Mouse (Mus musculus): ENCODE results near the gene Sdccag8.

Sdccag8 gene

DNA sequence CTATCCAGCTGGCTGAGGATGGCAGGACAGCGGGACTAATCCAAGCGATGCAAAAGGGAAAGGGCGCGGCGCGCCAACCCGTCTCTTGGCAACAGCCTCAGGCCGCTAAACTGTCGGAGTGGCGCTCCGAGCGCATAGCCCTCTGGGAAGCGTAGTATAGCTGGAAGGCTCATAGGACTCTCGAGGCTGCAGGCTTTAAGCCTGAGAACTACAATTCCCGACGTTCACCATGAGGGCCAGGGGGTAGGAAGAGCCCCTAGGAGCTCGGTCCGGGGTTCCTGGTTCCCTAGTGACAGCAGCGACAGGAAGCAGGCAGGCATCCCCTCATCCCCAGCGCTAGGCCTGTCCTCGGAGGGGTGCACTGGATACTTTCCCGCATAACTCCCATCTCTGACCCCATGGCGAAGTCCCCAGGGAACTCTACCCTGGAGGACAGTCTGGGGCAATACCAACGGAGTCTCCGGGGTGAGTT lies at the start of gene Sdccag8:
Gene Sdccag8 (plus strand): TSS at position 70 of the 472 bp plus-strand sequence.
- peak; percentile 97 for DNase-seq (ENCODE audit: low spot score)

DNA sequence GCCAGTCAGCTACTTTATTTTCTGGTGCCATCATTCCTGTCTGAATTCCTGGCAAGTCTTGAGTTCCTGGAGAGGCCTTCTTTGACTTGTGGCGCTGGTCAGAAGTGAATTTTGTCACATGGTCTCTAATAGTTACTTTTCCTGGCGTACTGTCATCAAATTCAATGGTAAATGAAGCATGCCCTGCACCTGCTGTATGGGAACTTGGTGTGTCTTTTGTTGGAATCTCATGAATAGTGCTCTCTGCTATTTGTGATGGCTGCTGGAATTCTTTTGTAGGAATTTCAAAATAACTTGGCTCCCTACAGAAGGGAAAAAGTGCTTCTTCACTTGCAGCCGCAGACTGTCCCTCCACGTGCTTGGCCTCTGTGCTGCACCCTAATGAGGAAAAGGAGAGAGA lies 39.9 kb upstream of the Sdccag8 start:
- no peak for DNase-seq (ENCODE audit: low spot score)

DNA sequence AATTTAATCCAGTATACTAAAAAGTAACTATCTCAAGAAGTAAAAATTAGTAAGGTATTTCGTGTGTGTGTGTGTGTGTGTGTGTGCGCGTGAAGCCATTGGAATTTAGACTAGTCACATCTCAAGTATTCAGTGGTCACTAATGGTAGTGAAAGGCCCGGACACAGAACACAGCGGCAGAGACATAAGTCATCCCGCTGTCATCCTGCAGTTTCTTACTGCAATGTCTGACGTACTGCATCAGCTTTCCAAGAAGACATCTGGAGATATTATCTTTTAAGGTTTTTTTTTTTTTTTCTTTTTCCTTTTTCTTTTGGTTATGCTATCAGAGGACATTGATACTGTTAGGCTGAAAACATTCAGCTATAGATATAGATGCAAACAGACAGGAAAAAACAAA lies 25.1 kb upstream of the Sdccag8 start:
- DNase-seq (ENCODE audit: low spot score): no peak

DNA sequence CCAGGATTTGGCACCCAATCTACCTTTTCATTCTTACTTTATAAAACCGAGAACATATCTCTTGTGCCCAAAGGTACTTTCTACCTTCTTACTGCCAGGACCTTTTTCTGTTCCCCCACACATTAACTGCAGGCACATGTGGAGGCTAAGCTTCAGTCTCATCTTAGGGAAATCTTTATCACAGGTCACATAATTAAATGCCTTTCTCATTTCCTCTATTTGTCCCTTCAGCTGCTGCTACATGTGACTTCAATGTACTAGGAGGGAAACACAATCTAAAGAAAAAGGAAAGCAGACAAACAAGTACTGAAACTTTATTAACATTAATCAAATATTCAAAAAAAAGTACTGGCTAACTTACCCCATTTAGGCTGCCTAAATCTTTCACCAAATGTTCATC lies 22.3 kb upstream of the Sdccag8 start:
- DNase-seq (ENCODE audit: low spot score): no peak

- no peak for DNase-seq (ENCODE audit: low spot score)
Observed at GRCm38 (mm10) chr1:176798673-176799072, 15.8 kb upstream of the Sdccag8 start.

GRCm38 (mm10) chr1:176800728-176801365 lies 13.6 kb upstream of the Sdccag8 start:
- peak; percentile 71 for DNase-seq (ENCODE audit: low spot score)

DNA sequence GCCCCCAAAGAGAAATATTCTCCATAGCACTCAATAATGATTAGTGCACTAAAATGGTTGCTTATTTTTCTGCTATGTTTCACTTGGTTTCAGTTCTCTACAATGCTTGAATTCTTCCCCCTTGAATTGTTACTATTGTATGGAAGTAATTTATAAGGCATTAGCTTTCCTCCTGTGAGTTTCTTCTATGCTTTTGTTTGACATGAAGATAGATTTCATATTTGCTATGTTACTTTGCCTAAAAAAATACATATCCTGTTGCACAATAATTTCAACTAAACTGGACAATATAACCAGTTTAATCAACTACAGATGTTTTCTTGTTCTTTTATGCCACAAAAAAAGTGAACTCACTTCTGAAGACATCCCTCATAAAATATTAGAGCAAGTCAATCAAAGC lies 4.3 kb upstream of the Sdccag8 start:
- DNase-seq (ENCODE audit: low spot score): no peak

GRCm38 (mm10) chr1:176811892-176812291 lies 2.6 kb upstream of the Sdccag8 start:
- no peak for DNase-seq (ENCODE audit: low spot score)

DNA sequence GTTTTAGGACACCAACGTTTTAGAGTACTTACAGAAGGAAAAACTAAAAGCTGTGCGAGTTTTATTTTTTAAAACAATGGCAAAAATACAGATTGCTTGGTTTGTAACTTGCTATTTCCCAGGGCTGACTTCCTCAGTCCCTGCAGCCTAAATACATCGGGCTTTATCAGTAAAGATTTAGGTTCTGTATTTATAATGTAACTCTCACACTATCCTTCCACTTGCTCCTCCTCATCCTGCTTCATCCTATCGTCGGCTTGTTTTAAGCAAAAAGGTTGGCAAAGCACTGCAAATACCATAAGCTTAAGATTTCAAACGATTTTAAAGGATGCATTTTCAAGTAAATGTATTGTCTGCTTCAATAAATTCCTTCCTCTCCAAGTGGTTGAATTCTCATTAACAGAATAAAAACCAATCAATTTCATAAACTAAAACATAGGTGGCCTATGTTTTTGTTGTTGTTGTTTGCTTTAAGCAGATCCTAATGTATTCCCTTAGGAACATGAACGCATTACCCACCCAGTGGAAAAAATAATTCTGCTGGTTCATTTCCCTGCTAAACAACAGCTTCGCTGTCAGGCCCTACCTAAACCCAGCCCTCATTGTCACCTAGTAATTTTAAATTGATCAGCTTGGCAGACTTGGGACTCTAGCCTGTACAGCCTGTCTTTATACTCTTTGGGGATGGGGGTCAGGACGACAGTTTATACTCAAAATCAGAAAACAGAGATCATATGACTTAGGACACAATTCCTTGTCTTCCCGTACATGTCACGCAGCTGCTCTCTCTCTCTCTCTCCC lies 1.8 kb upstream of the Sdccag8 start:
- DNase-seq (ENCODE audit: low spot score): no peak

GRCm38 (mm10) chr1:176813292-176814035 lies 996 bp upstream of the Sdccag8 start:
- peak; percentile 55 for DNase-seq (ENCODE audit: low spot score)

- DNase-seq (ENCODE audit: low spot score): peak; percentile 95
Observed at GRCm38 (mm10) chr1:176814036-176814420, 432 bp upstream of the Sdccag8 start, which contains the start of gene Cep170. Gene Cep170, minus strand, starts transcription at chr1:176814067.

- no peak for DNase-seq (ENCODE audit: low spot score)
Observed at GRCm38 (mm10) chr1:176816728-176817127, 2.3 kb downstream of the Sdccag8 start.

DNA sequence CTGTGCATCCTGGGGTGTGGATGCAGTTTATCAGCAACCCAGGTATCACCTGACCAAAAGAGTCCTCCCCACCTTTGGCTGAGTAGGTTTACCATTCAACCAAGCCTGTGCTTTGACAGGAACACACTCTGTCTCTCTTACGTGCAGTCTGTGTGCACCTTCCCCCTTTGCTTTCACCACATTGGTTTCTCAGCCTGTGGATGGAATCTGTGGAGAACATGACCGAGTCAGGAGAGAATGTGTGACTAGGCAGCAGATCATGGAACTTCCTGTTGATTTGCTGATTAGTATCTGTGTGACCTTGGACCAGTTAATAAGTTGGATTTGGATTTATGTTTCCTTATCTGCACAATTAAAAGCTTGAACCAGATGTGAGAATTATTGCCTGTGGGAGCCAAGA lies 3.7 kb downstream of the Sdccag8 start:
- DNase-seq (ENCODE audit: low spot score): no peak

- DNase-seq (ENCODE audit: low spot score): peak; percentile 69
Observed at GRCm38 (mm10) chr1:176818763-176819162, 4.3 kb downstream of the Sdccag8 start.

GRCm38 (mm10) chr1:176821929-176822328 lies 7.5 kb downstream of the Sdccag8 start:
- no peak for DNase-seq (ENCODE audit: low spot score)

DNA sequence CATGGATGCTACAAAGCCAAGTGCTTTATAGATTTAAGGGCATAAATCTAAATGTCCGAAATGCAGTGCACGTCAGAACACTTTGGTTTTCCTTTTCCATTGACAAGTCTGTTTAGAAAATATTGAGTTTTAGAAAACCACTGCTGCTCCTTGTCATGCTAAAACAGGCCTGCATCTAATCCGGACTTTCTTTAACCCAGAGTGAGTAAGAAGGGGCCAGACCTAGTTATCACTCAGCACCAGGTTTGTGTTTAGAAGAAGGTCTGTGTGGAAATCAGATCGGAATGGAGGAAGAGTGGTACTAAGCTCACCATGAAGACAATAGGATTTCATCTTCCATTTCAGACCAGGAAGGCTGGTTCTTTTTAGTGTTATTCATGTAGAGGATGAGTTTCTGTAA lies 8.5 kb downstream of the Sdccag8 start:
- DNase-seq (ENCODE audit: low spot score): no peak

GRCm38 (mm10) chr1:176823889-176824288 lies 9.4 kb downstream of the Sdccag8 start:
- no peak for DNase-seq (ENCODE audit: low spot score)

DNA sequence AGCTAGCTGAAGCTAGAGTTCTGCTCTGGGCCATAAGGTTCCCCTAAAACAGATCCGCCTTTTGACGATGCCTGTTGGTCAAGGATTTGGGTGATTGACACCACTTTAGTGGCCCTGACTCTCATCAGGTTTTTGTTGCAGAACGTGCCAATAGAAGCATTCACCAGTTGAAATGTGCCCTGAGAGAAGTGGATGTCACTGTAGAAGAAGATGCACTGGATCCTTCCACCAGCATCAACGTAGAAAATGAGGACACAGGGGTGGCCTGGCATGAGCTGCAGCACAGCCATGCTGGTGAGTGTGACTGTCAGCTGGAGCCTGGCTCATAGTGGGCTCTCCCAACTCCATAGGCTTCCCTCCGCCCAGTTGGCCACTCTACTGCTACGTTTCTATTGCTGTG lies 10.2 kb downstream of the Sdccag8 start:
- DNase-seq (ENCODE audit: low spot score): no peak

DNA sequence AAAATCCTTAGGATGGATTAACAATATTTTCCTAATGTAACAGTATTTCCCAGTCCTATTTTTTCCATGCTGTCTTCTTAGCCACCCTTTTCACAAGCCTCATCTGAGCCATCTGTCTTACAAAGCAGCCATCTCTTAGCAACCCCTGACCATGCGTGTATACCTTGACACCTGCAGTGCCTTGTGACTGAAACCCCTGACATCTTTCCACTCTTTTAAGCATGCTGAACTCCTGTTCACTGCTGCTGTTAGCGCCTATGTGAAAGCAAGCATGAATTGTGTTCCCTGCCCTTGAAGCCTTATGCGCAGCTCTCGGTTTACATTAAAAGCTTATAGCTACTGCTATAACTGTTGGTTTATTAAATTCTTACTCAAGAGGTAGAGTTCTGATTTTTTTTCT lies 10.6 kb downstream of the Sdccag8 start:
- no peak for DNase-seq (ENCODE audit: low spot score)

DNA sequence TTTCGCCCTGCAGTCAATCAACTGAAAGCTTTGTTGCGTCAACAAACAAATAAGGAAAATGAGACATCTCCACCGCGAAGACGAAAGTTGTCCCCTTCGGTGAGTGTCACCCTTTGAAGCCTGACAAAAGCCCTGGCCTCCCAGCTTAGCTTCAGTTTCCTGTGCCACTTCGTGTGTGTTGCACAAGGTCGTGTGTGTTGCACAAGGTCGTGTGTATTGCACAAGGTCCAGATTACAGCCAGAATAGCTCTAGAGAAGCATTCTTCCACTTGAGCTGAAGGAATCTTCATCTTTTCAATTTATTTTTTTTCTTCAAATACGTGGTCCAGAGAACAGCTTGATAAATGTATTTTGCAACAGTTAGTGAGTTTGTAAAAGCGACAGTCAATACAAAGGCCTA lies 11.7 kb downstream of the Sdccag8 start:
- peak; percentile 40 for DNase-seq (ENCODE audit: low spot score)

- no peak for DNase-seq (ENCODE audit: low spot score)
Observed at GRCm38 (mm10) chr1:176826931-176827330, 12.5 kb downstream of the Sdccag8 start.

DNA sequence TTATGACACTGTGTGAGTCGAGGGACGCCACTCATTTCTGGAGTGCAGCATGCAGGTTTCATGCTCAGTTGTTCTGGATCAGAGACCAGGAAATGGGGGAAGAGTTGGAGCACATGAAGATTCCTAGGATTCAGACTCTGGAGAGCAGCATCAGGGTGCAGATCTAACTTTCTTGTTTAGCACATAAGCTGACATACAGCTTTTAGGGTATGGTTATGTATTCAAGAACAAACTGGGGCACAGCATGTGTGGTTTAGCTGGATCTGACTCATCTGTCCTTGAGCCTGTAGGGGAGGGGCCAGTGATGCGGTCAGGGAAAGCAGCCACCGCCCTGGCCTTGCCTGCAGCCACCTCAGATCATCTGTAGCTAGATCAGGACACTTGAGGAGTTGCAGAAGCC lies 12.9 kb downstream of the Sdccag8 start:
- peak; percentile 47 for DNase-seq (ENCODE audit: low spot score)
